Mouse (Mus musculus) hindbrain, embryonic 16.5 days (tissue): ENCODE data around the gene Aff3. TPM values are rescaled to one million over a fixed set of nuclear protein-coding genes. Genes with fewer than 3 reads are reported as not detected.
"Not testable (repeated sequence)": the region's sequence is repeated elsewhere in the genome, so short reads cannot be mapped to it uniquely, and the experiment has no call there.

ENCODE experiments used
- ATAC-seq: fragments of 200-750 bp; cut with Nextera tagmentation; 2 replicates; pipeline ENCODE4 v1.8.0; 2017; ENCODE audit warnings: moderate TSS enrichment, moderate library complexity
- H3K27ac ChIP-seq: fragments of 300-500 bp; sonication (generic); 2 replicates; pipeline ENCODE4 v1.5.1; 2014; ENCODE audit warnings: low read depth, mild to moderate bottlenecking, control low read depth, low read length, moderate library complexity
- H3K27me3 ChIP-seq: fragments of 300-500 bp; sonication (generic); replicated peaks from 2 replicates; pipeline ENCODE4 v1.6.1; 2014; ENCODE audit warnings: low read length; ENCODE audit not compliant: control insufficient read depth, insufficient read depth
- H3K36me3 ChIP-seq: fragments of 300-500 bp; sonication (generic); 2 replicates; pipeline ENCODE4 v1.6.1; 2014; ENCODE audit warnings: mild to moderate bottlenecking, low read length, moderate library complexity, mixed read lengths; ENCODE audit not compliant: control insufficient read depth, insufficient read depth
- H3K4me1 ChIP-seq: fragments of 300-500 bp; sonication (generic); 2 replicates; pipeline ENCODE4 v1.6.1; 2014; ENCODE audit warnings: low read depth, low read length; ENCODE audit not compliant: control insufficient read depth, insufficient read depth
- H3K4me2 ChIP-seq: fragments of 300-500 bp; sonication (generic); 2 replicates; pipeline ENCODE4 v1.6.1; 2014; ENCODE audit warnings: mild to moderate bottlenecking, low read length, control low read depth, moderate library complexity
- H3K4me3 ChIP-seq: fragments of 300-500 bp; sonication (generic); 2 replicates; pipeline ENCODE4 v1.5.1; 2014; ENCODE audit warnings: mild to moderate bottlenecking, low read length, control low read depth, moderate library complexity
- H3K9ac ChIP-seq: fragments of 300-500 bp; sonication (generic); 2 replicates; pipeline ENCODE4 v1.6.1; 2014; ENCODE audit warnings: low read depth, mild to moderate bottlenecking, control low read depth, low read length, moderate library complexity
- H3K9me3 ChIP-seq: fragments of 300-500 bp; sonication (generic); 2 replicates; pipeline ENCODE4 v1.6.1; 2014; ENCODE audit warnings: mild to moderate bottlenecking, low read length, moderate library complexity; ENCODE audit not compliant: control insufficient read depth
- WGBS: fragments of 180-500 bp; shearing (Covaris S2); extraction: QIAGEN DNeasy Blood & Tissue Kit; methylation state at CpG from one replicate; pipeline ENCODE4 v1.1.7; 2014; 5-methylcytosine and 5-hydroxymethylcytosine counted together
- polyA plus RNA-seq: library from polyadenylated mRNA; unstranded; fragments of >200 nt; fragmentation: Nextera tagmentation; extraction: Ambion mirVana; gene quantifications from 2 replicates; pipeline ENCODE4 v1.2.1, GENCODE M21; 2015

Aff3 gene
- polyA plus RNA-seq, 1 experiment from 2014 or later: 8.4 TPM

DNA sequence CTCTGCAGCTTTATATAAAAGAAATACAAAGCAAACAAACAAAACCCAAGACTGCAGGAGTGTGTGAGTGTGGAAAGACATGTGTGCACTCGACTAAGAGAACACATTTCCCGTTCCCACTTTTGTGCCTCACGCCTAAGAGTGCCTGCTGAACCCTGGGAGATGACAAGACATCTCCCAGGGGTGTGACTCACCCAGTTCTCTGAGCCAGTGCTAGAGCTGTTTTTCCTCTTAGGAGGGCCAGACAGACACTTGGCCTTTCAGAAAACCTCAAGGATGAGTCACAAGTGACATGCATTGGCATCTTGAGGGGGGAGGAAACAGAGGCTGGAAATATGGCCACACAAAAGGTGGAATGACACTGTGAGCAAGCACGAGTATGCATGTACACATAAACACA lies 227.1 kb downstream of the Aff3 start:
- Histone ChIP-seq H3K4me3 (no peak overlapping the region), H3K9me3 (no peaks in the 10 kb centered on the region), H3K9ac (no peak overlapping the region), H3K27me3 (no peaks in the 10 kb centered on the region), H3K4me2 (no peak overlapping the region), H3K27ac (peak overlapping the region; percentile 53; the same call in 1 of the 2 replicates), H3K4me1 (peaks cover 37% of the 10 kb centered on the region), H3K36me3 (no peaks in the 10 kb centered on the region)
- 53% methylated on average over 4 of the region's 4 CpGs for WGBS
- no peak for ATAC-seq

DNA sequence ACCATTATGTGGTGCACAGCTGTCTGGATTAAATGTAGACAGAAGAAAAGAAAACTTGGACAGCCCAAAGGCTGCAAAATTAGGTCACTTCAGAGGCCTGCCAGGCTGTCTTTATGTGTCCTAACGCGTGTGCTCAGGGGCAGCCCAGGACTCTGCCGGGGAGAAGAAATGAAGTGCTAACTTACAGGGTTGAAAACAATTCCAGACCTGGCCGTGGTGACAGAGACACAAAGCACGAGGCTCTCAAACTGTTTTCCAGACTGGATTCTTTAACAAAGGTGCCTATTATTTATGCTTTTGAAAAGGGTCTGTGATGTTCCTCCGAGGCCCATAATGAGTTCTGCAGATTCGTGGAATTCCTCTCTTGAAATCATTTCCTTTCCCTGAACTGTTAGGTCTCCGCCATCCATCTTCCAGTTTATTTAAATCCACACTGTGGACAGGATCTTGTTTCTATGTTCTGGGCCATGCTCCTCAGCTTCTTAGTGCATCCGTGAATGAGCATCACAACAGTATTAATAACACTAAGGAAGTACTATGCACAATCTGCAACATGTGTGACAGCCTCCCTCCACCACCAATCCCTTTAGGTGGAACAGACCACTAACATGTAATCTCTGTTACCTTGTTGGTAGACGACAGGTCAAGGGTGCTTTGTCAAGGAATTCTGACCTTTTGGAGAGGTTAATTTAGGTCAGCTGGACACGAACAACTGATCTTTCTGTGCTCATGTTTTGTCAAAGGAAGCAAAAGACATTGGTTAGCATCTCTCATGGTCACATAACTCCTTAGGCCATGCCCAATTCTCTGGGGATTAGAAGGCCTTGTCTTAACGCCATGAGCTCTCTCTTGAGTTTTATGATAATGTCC lies 228.0 kb downstream of the Aff3 start:
- 26% methylated on average over 12 of the region's 12 CpGs for WGBS
- ATAC-seq: no peak
- Histone ChIP-seq H3K4me3 (no peak overlapping the region), H3K27me3 (no peaks in the 10 kb centered on the region), H3K36me3 (no peaks in the 10 kb centered on the region), H3K27ac (no peak overlapping the region), H3K9me3 (no peaks in the 10 kb centered on the region), H3K4me1 (peaks cover 36% of the 10 kb centered on the region), H3K9ac (no peak overlapping the region), H3K4me2 (no peak overlapping the region)

DNA sequence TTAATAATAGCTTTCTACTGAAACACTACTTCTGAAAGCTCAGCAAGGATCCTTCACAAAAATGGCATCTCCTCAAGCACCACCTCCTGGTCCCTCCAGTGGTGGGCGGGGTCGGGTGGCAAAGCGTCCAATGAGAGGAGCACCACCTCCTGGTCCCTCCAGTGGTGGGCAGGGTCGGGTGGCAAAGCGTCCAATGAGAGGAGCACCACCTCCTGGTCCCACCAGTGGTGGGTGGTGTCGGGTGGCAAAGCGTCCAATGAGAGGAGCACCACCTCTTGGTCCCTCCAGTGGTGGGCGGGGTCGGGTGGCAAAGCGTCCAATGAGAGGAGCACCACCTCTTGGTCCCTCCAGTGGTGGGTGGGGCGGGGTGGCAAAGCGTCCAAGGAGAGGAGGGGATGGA lies 234.4 kb downstream of the Aff3 start:
- H3K36me3 ChIP-seq, H3K9me3 ChIP-seq, ATAC-seq, H3K4me1 ChIP-seq, H3K4me2 ChIP-seq, H3K4me3 ChIP-seq, H3K27me3 ChIP-seq, H3K9ac ChIP-seq, H3K27ac ChIP-seq: not testable (repeated sequence)
- WGBS: 96% methylated on average over 12 of the region's 12 CpGs

GRCm38 (mm10) chr1:38428708-38429683 lies 235.8 kb downstream of the Aff3 start:
- no peaks in the 10 kb centered on the region for H3K27me3 ChIP-seq
- H3K27ac ChIP-seq: peak overlapping the region; percentile 59; the same call in 1 of the 2 replicates
- H3K9me3 ChIP-seq: no peaks in the 10 kb centered on the region
- 45% methylated on average over 13 of the region's 13 CpGs for WGBS
- ATAC-seq: peak; percentile 40; the same call in 1 of the 2 replicates
- H3K4me3 ChIP-seq: no peak overlapping the region
- peaks cover 6% of the 10 kb centered on the region for H3K4me1 ChIP-seq
- no peak overlapping the region for H3K9ac ChIP-seq
- no peaks in the 10 kb centered on the region for H3K36me3 ChIP-seq
- H3K4me2 ChIP-seq: no peak overlapping the region

GRCm38 (mm10) chr1:38422921-38423320 lies 241.8 kb downstream of the Aff3 start:
- Histone ChIP-seq H3K4me3 (no peak overlapping the region), H3K4me1 (peaks cover 9% of the 10 kb centered on the region), H3K9ac (no peak overlapping the region), H3K27me3 (no peaks in the 10 kb centered on the region), H3K27ac (no peak overlapping the region), H3K9me3 (no peaks in the 10 kb centered on the region), H3K36me3 (no peaks in the 10 kb centered on the region), H3K4me2 (no peak overlapping the region)
- no peak for ATAC-seq
- 89% methylated on average over 6 of the region's 6 CpGs for WGBS

DNA sequence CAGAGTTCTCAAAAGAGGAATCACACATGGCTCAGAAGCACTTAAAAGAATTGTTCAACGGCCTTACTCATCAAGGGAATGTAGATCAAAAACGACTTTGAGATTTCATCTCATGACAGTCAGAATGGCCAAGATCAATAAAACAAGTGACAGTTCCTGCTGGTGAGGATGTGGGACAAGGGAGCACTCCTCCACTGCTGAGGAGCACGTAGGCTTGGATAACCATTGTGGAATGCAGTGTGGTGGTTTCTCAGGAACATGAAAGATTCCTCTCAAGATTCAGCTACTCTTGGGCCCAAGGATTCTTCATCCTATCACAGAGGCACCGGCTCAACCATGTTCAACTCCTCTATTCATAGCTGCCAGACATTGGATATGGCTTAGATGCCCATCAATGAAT lies 245.4 kb downstream of the Aff3 start:
- ATAC-seq: no peak
- peaks cover 12% of the 10 kb centered on the region for H3K4me1 ChIP-seq
- H3K9me3 ChIP-seq: no peaks in the 10 kb centered on the region
- no peak overlapping the region for H3K9ac ChIP-seq
- no peak overlapping the region for H3K4me3 ChIP-seq
- H3K4me2 ChIP-seq: no peak overlapping the region
- no peak overlapping the region for H3K27ac ChIP-seq
- no peaks in the 10 kb centered on the region for H3K27me3 ChIP-seq
- WGBS: 87% methylated on average over 4 of the region's 4 CpGs
- no peaks in the 10 kb centered on the region for H3K36me3 ChIP-seq

DNA sequence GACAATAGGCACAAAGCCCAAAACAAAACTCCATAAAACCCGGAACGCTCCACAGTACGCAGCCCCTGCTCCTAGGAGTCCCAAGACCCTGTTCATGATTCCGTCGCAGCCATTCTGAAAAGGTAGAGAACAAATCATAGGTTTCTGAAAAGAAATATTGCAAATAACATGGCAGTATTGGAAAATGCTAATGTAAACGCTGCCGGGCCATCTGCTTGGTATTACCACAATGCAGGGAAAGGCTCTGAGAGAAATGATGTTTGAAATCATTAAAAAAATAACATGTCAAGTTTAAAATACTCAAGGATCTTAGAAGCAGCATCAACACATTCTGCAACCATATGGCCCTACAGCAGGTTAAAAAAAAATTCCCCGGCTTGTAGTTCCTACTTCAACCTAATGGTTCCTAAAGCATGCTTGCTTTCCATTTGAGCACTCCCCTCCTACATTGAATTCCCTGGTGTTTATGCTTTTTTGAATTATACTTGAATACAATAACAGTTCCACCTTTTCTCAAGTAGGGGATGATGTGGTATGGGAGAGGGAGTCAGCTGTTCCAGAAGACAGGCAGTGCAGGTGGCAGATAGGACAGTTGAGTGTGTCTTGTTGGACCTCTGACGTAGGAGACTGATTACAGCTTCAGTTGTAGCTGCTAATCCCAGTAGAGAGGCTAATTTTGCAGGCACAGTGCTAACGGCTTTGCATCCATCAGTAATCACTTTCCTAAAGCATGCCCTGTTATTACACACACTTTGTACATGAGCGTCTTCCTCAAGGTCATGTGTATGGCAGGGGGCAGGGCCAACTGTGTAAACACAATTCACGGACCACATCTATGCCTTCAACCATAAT lies 246.3 kb downstream of the Aff3 start:
- ATAC-seq: peak; percentile 46
- no peaks in the 10 kb centered on the region for H3K9me3 ChIP-seq
- no peaks in the 10 kb centered on the region for H3K27me3 ChIP-seq
- H3K9ac ChIP-seq: no peak overlapping the region
- WGBS: 47% methylated on average over 12 of the region's 12 CpGs
- H3K4me3 ChIP-seq: no peak overlapping the region
- H3K27ac ChIP-seq: peak overlapping the region; percentile 13; the same call in 1 of the 2 replicates
- no peaks in the 10 kb centered on the region for H3K36me3 ChIP-seq
- H3K4me2 ChIP-seq: no peak overlapping the region
- peaks cover 12% of the 10 kb centered on the region for H3K4me1 ChIP-seq

GRCm38 (mm10) chr1:38417196-38417595 lies 247.6 kb downstream of the Aff3 start:
- Histone ChIP-seq H3K9ac (no peak overlapping the region), H3K9me3 (no peaks in the 10 kb centered on the region), H3K27me3 (no peaks in the 10 kb centered on the region), H3K4me3 (no peak overlapping the region), H3K36me3 (no peaks in the 10 kb centered on the region), H3K4me2 (peak overlapping the region; percentile 11; the same call in 1 of the 2 replicates), H3K4me1 (peaks cover 12% of the 10 kb centered on the region), H3K27ac (peak overlapping the region; percentile 21; the same call in 1 of the 2 replicates)
- no peak for ATAC-seq
- WGBS: 35% methylated on average over 12 of the region's 12 CpGs
